ENCODE assay signal across 31 mouse cellular contexts in the genomic region with DNA sequence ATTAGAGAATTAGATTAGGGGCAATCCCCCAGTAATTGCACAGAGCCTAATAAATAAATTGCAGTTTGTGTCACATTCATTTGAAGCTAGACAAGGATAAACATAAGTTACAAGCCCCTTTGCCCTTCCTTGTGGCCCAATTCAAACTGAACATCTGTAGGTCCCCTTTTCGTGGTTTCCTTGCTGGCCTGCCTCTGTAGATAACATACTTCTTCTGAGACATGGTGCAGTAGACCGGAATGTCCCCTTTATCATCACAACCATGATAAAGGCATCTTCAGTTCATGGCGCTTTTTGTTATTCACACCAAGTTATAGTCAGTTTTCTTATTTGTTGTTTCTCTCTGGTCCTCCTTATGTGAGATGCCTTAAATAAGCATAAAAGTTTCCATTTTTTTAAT. TPM values are rescaled to one million over a fixed set of nuclear protein-coding genes. Genes with fewer than 3 reads are reported as not detected.
DNase-seq lines count a peak whose midpoint lies in the region; ATAC-seq and TF ChIP-seq lines count a peak whose summit lies in the region.
"Had no signal": no experiment of that assay in that cellular context is flagged by ENCODE, and none has a peak within 500 bp of the region (broad histone marks: within the 10 kb centered on the region; RNA-seq: fewer than 3 reads in every experiment).

No protein-coding gene starts in this region.

- peaks cover 2 to 18% of the 10 kb centered on the region in 2 experiments for H3K4me1 ChIP-seq in MEL (ENCODE audit: control insufficient read depth in 1 of 2, insufficient read depth in 2 of 2, low read length in 2 of 2)
- peaks cover 20% of the 10 kb centered on the region for H3K4me1 ChIP-seq in liver, embryonic 15.5 days (replicated peaks)
- H3K4me1 ChIP-seq in kidney, embryonic 15.5 days = peaks cover 6% of the 10 kb centered on the region; the same call in 1 of the 2 replicates
- H3K4me1 ChIP-seq: embryonic facial prominence, embryonic 12.5 days; limb, embryonic 13.5 days had no signal

- no peaks in the 10 kb centered on the region for H3K9me3 ChIP-seq in MEL (replicated peaks; ENCODE audit: insufficient read depth, low read length)
- no peaks in the 10 kb centered on the region for H3K9me3 ChIP-seq in liver, embryonic 15.5 days (replicated peaks)
- H3K9me3 ChIP-seq in kidney, embryonic 15.5 days (replicated peaks) = no peaks in the 10 kb centered on the region
- H3K9me3 ChIP-seq: embryonic facial prominence, embryonic 12.5 days; forebrain, embryonic 10.5 days; forebrain, embryonic 15.5 days; heart, embryonic 13.5 days; limb, embryonic 13.5 days; midbrain, embryonic 12.5 days; neural tube, embryonic 13.5 days had no signal

- H3K79me2 ChIP-seq in MEL (ENCODE audit: control insufficient read depth, insufficient read depth, low read length, poor library complexity) = no peaks in the 10 kb centered on the region

- peaks cover under 1 to 20% of the 10 kb centered on the region in 2 experiments; a peak in 3 of 4 replicates for H3K36me3 ChIP-seq in MEL (ENCODE audit: control insufficient read depth in 1 of 2, insufficient read depth in 2 of 2, low read length in 2 of 2)
- no peaks in the 10 kb centered on the region for H3K36me3 ChIP-seq in liver, embryonic 15.5 days (replicated peaks)
- peaks cover 7% of the 10 kb centered on the region; the same call in 1 of the 2 replicates for H3K36me3 ChIP-seq in kidney, embryonic 15.5 days
- H3K36me3 ChIP-seq: embryonic facial prominence, embryonic 12.5 days; neural tube, embryonic 13.5 days had no signal

- WGBS in liver, embryonic 15.5 days (ENCODE audit: insufficient replicate concordance) = 18% methylated on average over 3 of the region's 3 CpGs
- 79% methylated on average over 3 of the region's 3 CpGs for WGBS in kidney, embryonic 15.5 days

- no peak for TF ChIP-seq POLR2A in MEL (IDR thresholded peaks at IDR 0.05; ENCODE audit: control insufficient read depth in 1 of 2, insufficient read depth in 1 of 2, low read depth in 1 of 2, low read length in 2 of 2, poor library complexity in 1 of 2)

- TF ChIP-seq RAD21 in MEL (IDR thresholded peaks at IDR 0.05; ENCODE audit: low read depth, low read length) = no peak

- ATAC-seq in liver, embryonic 15.5 days (ENCODE audit: insufficient read depth) = peak; percentile 75
- no peak for ATAC-seq in kidney, embryonic 15.5 days (replicated peaks; ENCODE audit: low FRiP score)
- ATAC-seq: forebrain, embryonic 15.5 days; intestine, postnatal 0 days had no signal

- H3K27ac ChIP-seq in MEL (ENCODE audit: control insufficient read depth, low read depth, low read length) = peak overlapping the region; percentile 86
- H3K27ac ChIP-seq in liver, embryonic 15.5 days (replicated peaks) = peak overlapping the region; percentile 19; the same call in 1 of the 2 replicates
- no peak overlapping the region for H3K27ac ChIP-seq in kidney, embryonic 15.5 days
- H3K27ac ChIP-seq: embryonic facial prominence, embryonic 12.5 days; forebrain, embryonic 10.5 days; forebrain, embryonic 15.5 days; heart, embryonic 13.5 days; hindbrain, embryonic 14.5 days; limb, embryonic 13.5 days; macrophage; midbrain, embryonic 12.5 days; neural tube, embryonic 13.5 days had no signal

- 0 out of 2 replicates have a peak overlapping the region, but pooled peaks have one; percentile 23 for H3K4me2 ChIP-seq in liver, embryonic 15.5 days
- no peak overlapping the region for H3K4me2 ChIP-seq in kidney, embryonic 15.5 days
- H3K4me2 ChIP-seq: embryonic facial prominence, embryonic 12.5 days; forebrain, embryonic 15.5 days; heart, embryonic 13.5 days; hindbrain, embryonic 14.5 days; limb, embryonic 13.5 days; midbrain, embryonic 12.5 days; neural tube, embryonic 13.5 days had no signal

- DNase-seq in MEL (ENCODE audit: low read depth, low spot score) = peak; percentile 83
- DNase-seq in liver = peak; percentile 25
- DNase-seq in cerebellum, postnatal 25 days = no peak
- no peak for DNase-seq in adrenal gland, adult 8-10 months
- no peak for DNase-seq in adrenal gland, adult 18-20 months (ENCODE audit: low spot score in 2 of 2)
- DNase-seq: adrenal gland, postnatal 14 days; B cell, adult 2 months; cerebellum, adult 11-12 months; cerebellum, postnatal 10 days; heart, postnatal 10 days; kidney, adult 9 months; kidney, postnatal 14 days; layer of hippocampus, adult 9-11 months; lung, adult 2 months; lung, postnatal 10 days; right cerebral cortex, postnatal 4 days; thymus, adult 2 months; thymus, postnatal 4 days had no signal

- peak; percentile 94 to 95 for TF ChIP-seq EP300 in MEL (IDR thresholded peaks at IDR 0.05; ENCODE audit: low read depth in 1 of 2, low read length in 2 of 2)

- no peaks in the 10 kb centered on the region for H3K27me3 ChIP-seq in MEL (ENCODE audit: control insufficient read depth in 1 of 2, insufficient read depth in 2 of 2, low read length in 2 of 2)
- no peaks in the 10 kb centered on the region for H3K27me3 ChIP-seq in liver, embryonic 15.5 days
- no peaks in the 10 kb centered on the region for H3K27me3 ChIP-seq in kidney, embryonic 15.5 days
- H3K27me3 ChIP-seq: embryonic facial prominence, embryonic 12.5 days; forebrain, embryonic 15.5 days; heart, embryonic 13.5 days; limb, embryonic 13.5 days; midbrain, embryonic 12.5 days; neural tube, embryonic 13.5 days had no signal

- TF ChIP-seq CTCF in MEL (IDR thresholded peaks at IDR 0.05 in 2 of 3, conservative IDR thresholded peaks at IDR 0.05 in 1 of 3; ENCODE audit: control insufficient read depth in 1 of 3, insufficient read depth in 1 of 3, low read depth in 2 of 3, low read length in 3 of 3, poor library complexity in 1 of 3, severe bottlenecking in 1 of 3) = no peak

- peak overlapping the region in 1 of 2 experiments; percentile 35; a peak in 2 of 4 replicates for H3K4me3 ChIP-seq in MEL (ENCODE audit: control insufficient read depth in 1 of 2, insufficient read depth in 1 of 2, low read depth in 2 of 2, low read length in 2 of 2)
- H3K4me3 ChIP-seq in liver, embryonic 15.5 days (replicated peaks) = no peak overlapping the region
- no peak overlapping the region for H3K4me3 ChIP-seq in kidney, embryonic 15.5 days (replicated peaks)
- H3K4me3 ChIP-seq: embryonic facial prominence, embryonic 12.5 days; forebrain, embryonic 10.5 days; forebrain, embryonic 15.5 days; heart, embryonic 13.5 days; limb, embryonic 13.5 days; midbrain, embryonic 12.5 days; neural tube, embryonic 13.5 days had no signal

- H3K9ac ChIP-seq in MEL (ENCODE audit: control insufficient read depth, low read depth, low read length, poor library complexity, severe bottlenecking) = peak overlapping the region; percentile 48; the same call in 1 of the 2 replicates
- no peak overlapping the region for H3K9ac ChIP-seq in liver, embryonic 15.5 days
- no peak overlapping the region for H3K9ac ChIP-seq in kidney, embryonic 15.5 days
- H3K9ac ChIP-seq: embryonic facial prominence, embryonic 12.5 days; forebrain, embryonic 15.5 days; heart, embryonic 13.5 days; hindbrain, embryonic 14.5 days; limb, embryonic 13.5 days; midbrain, embryonic 12.5 days; neural tube, embryonic 13.5 days had no signal

TF ChIP-seq in MEL, 35 proteins besides CTCF, POLR2A, EP300 and RAD21 (continues in another document):
- TF ChIP-seq USF2 (IDR thresholded peaks at IDR 0.05; ENCODE audit: borderline replicate concordance in 1 of 2, insufficient read depth in 1 of 2, low read depth in 1 of 2, low read length in 2 of 2) (no peak), GABPA (IDR thresholded peaks at IDR 0.05; ENCODE audit: low read depth, low read length) (no peak), ETS1 (IDR thresholded peaks at IDR 0.05; ENCODE audit: low read depth, low read length) (peak; percentile 85), ZNF384 (IDR thresholded peaks at IDR 0.05; ENCODE audit: low read depth, low read length) (no peak), ZC3H11A (IDR thresholded peaks at IDR 0.05; ENCODE audit: low read depth, low read length) (no peak), SMC3 (IDR thresholded peaks at IDR 0.05; ENCODE audit: low read depth, low read length) (no peak), TCF12 (IDR thresholded peaks at IDR 0.05; ENCODE audit: low read depth, low read length) (peak; percentile 96), SIN3A (IDR thresholded peaks at IDR 0.05; ENCODE audit: low read length) (peak; percentile 79; the same call in 1 of the 2 replicates), E2F4 (IDR thresholded peaks at IDR 0.05; ENCODE audit: borderline replicate concordance, low read depth, low read length) (no peak), KAT2A (conservative IDR thresholded peaks at IDR 0.05; ENCODE audit: low read depth, low read length) (no peak), MXI1 (IDR thresholded peaks at IDR 0.05; ENCODE audit: low read depth, low read length) (0 out of 2 replicates have a peak, but pooled peaks have one; percentile 17), UBTF (IDR thresholded peaks at IDR 0.05; ENCODE audit: borderline replicate concordance, insufficient read depth, low read depth, low read length) (no peak), HCFC1 (IDR thresholded peaks at IDR 0.05; ENCODE audit: low read depth, low read length) (0 out of 2 replicates have a peak, but pooled peaks have one; percentile 23), MAFK (IDR thresholded peaks at IDR 0.05; ENCODE audit: borderline replicate concordance, low read depth, low read length) (no peak; the same call in 1 of the 2 replicates), GATA1 (IDR thresholded peaks at IDR 0.05; ENCODE audit: low read depth, low read length) (peak; percentile 96), ZKSCAN1 (IDR thresholded peaks at IDR 0.05; ENCODE audit: low read depth, low read length) (no peak), RCOR1 (IDR thresholded peaks at IDR 0.05; ENCODE audit: low read depth, low read length) (peak; percentile 77)

RNA-seq across cellular contexts. Expression of a gene that starts 17.6 kb away (rescaled TPM):
- 0.27 TPM in 1 of 2 replicates, not detected in the other for total RNA-seq in MEL (2012; rRNA removed)
- polyA plus RNA-seq in MEL (2012; ENCODE audit: insufficient read depth in 1 of 2, insufficient read length in 2 of 2, low read depth in 1 of 2, low replicate concordance in 2 of 2, missing spikeins in 1 of 2) = 1 to 10 TPM in 1 of 2 experiments, not detected in 1; 1.4 TPM
- polyA plus RNA-seq in liver, embryonic 15.5 days (2015; fragmentation: Nextera tagmentation; extraction: Ambion mirVana) = 1.3 and 2.4 TPM in 2 replicates
- total RNA-seq in adrenal gland, adult 8-10 months (2022) = under 1 TPM in 3 of 4 experiments, not detected in 1; 0.35 to 0.91 (median 0.48) TPM
- 4.2 and 5.3 TPM in 2 replicates for polyA plus RNA-seq in kidney, embryonic 15.5 days (2015; fragmentation: Nextera tagmentation; extraction: Ambion mirVana)
- under 1 TPM; 0.60 to 0.93 TPM for total RNA-seq in adrenal gland, adult 18-20 months (2021)
- total RNA-seq: adrenal gland, postnatal 14 days; hematopoietic stem cell, adult 5-6 weeks had no signal
- polyA plus RNA-seq: macrophage had no signal

RNA-seq across cellular contexts. Expression of a gene that starts 18.0 kb away (rescaled TPM):
- total RNA-seq in MEL (2012; rRNA removed) = 69.0 and 69.7 TPM in 2 replicates
- 100 to 1,000 TPM in 1 of 2 experiments, 10 to 100 TPM in 1; 78.0 to 140 TPM for polyA plus RNA-seq in MEL (2012; ENCODE audit: insufficient read depth in 1 of 2, insufficient read length in 2 of 2, low read depth in 1 of 2, low replicate concordance in 2 of 2, missing spikeins in 1 of 2)
- polyA plus RNA-seq in liver, embryonic 15.5 days (2015; fragmentation: Nextera tagmentation; extraction: Ambion mirVana) = 57.2 and 60.2 TPM in 2 replicates
- 10 to 100 TPM; 48.9 to 61.3 (median 52.3) TPM for total RNA-seq in adrenal gland, adult 8-10 months (2022)
- polyA plus RNA-seq in kidney, embryonic 15.5 days (2015; fragmentation: Nextera tagmentation; extraction: Ambion mirVana) = 95.9 and 104 TPM in 2 replicates
- 10 to 100 TPM; 31.7 to 48.9 TPM for total RNA-seq in adrenal gland, adult 18-20 months (2021)

Comparison
In these comparisons a context has a peak if more than half of its experiments do, and no peak if none do; other contexts are left out.
1. DNase-seq: peak in MEL (single experiment) and liver (single experiment); none in cerebellum, postnatal 25 days (0 of 2), adrenal gland, adult 8-10 months (single experiment) and adrenal gland, adult 18-20 months (0 of 2).